ENCODE assay signal across 17 mouse cellular contexts in genomic region chr3:129898886-129899285, GRCm38 (mm10). TPM values are rescaled to one million over a fixed set of nuclear protein-coding genes. Genes with fewer than 3 reads are reported as not detected.
A peak's percentile ranks its signal among the peaks of the same experiment; 100 is the strongest.
DNase-seq lines count a peak whose midpoint lies in the region; ATAC-seq and TF ChIP-seq lines count a peak whose summit lies in the region.
"Had no signal": no experiment of that assay in that cellular context is flagged by ENCODE, and none has a peak within 500 bp of the region (broad histone marks: within the 10 kb centered on the region; RNA-seq: fewer than 3 reads in every experiment).

No protein-coding gene starts in this region.

- H3K79me2 ChIP-seq in MEL (ENCODE audit: control insufficient read depth, insufficient read depth, low read length, poor library complexity) = no peaks in the 10 kb centered on the region

- peaks cover 7% of the 10 kb centered on the region; the same call in 1 of the 2 replicates for H3K4me1 ChIP-seq in lung, embryonic 14.5 days (ENCODE audit: insufficient read depth)
- H3K4me1 ChIP-seq in MEL (ENCODE audit: control insufficient read depth in 1 of 2, insufficient read depth in 2 of 2, low read length in 2 of 2) = peaks cover 0 to 18% of the 10 kb centered on the region in 2 experiments; a peak in 3 of 4 replicates

- ATAC-seq in lung, embryonic 14.5 days (ENCODE audit: insufficient read depth) = no peak
- ATAC-seq in megakaryocyte progenitor cell, adult 5-6 weeks (replicated peaks; ENCODE audit: poor library complexity) = 0 out of 2 replicates have a peak, but pooled peaks have one; percentile 18
- ATAC-seq: intestine, postnatal 0 days had no signal

- H3K36me3 ChIP-seq in lung, embryonic 14.5 days (ENCODE audit: insufficient read depth) = no peaks in the 10 kb centered on the region
- H3K36me3 ChIP-seq in MEL (ENCODE audit: control insufficient read depth in 1 of 2, insufficient read depth in 2 of 2, low read length in 2 of 2) = peaks cover 2 to 10% of the 10 kb centered on the region in 2 experiments; a peak in 3 of 4 replicates
- H3K36me3 ChIP-seq: heart, embryonic 15.5 days had no signal

- TF ChIP-seq POLR2A in MEL (IDR thresholded peaks at IDR 0.05; ENCODE audit: control insufficient read depth in 1 of 2, insufficient read depth in 1 of 2, low read depth in 1 of 2, low read length in 2 of 2, poor library complexity in 1 of 2) = no peak

- H3K9me3 ChIP-seq in lung, embryonic 14.5 days (ENCODE audit: low read depth, low read length) = no peaks in the 10 kb centered on the region
- no peaks in the 10 kb centered on the region for H3K9me3 ChIP-seq in MEL (replicated peaks; ENCODE audit: insufficient read depth, low read length)
- H3K9me3 ChIP-seq: heart, embryonic 15.5 days; hindbrain, embryonic 13.5 days; megakaryocyte, embryonic 14.5 days had no signal

- TF ChIP-seq CTCF in lung, embryonic 14.5 days (IDR thresholded peaks at IDR 0.05; ENCODE audit: low read depth) = no peak
- no peak for TF ChIP-seq CTCF in MEL (IDR thresholded peaks at IDR 0.05 in 2 of 3, conservative IDR thresholded peaks at IDR 0.05 in 1 of 3; ENCODE audit: control insufficient read depth in 1 of 3, insufficient read depth in 1 of 3, low read depth in 2 of 3, low read length in 3 of 3, poor library complexity in 1 of 3, severe bottlenecking in 1 of 3)

- no peak for TF ChIP-seq RAD21 in MEL (IDR thresholded peaks at IDR 0.05; ENCODE audit: low read depth, low read length)

- H3K27me3 ChIP-seq in lung, embryonic 14.5 days (ENCODE audit: insufficient read depth, low read length) = no peaks in the 10 kb centered on the region
- no peaks in the 10 kb centered on the region for H3K27me3 ChIP-seq in MEL (ENCODE audit: control insufficient read depth in 1 of 2, insufficient read depth in 2 of 2, low read length in 2 of 2)
- H3K27me3 ChIP-seq: heart, embryonic 15.5 days; hindbrain, embryonic 13.5 days; megakaryocyte, embryonic 14.5 days had no signal

- H3K9ac ChIP-seq in lung, embryonic 14.5 days = no peak overlapping the region
- H3K9ac ChIP-seq in MEL (ENCODE audit: control insufficient read depth, low read depth, low read length, poor library complexity, severe bottlenecking) = no peak overlapping the region
- H3K9ac ChIP-seq: heart, embryonic 15.5 days; hindbrain, embryonic 13.5 days; liver, embryonic 14.5 days had no signal

- TF ChIP-seq EP300 in MEL (IDR thresholded peaks at IDR 0.05; ENCODE audit: low read depth in 1 of 2, low read length in 2 of 2) = no peak

- no peak overlapping the region for H3K27ac ChIP-seq in lung, embryonic 14.5 days (ENCODE audit: low read depth)
- no peak overlapping the region for H3K27ac ChIP-seq in MEL (ENCODE audit: control insufficient read depth, low read depth, low read length)
- H3K27ac ChIP-seq: heart, embryonic 15.5 days; hindbrain, embryonic 13.5 days; left cerebral cortex, adult 2 months; liver, embryonic 14.5 days had no signal

- H3K4me2 ChIP-seq in lung, embryonic 14.5 days = no peak overlapping the region
- H3K4me2 ChIP-seq: heart, embryonic 15.5 days; hindbrain, embryonic 13.5 days had no signal

- peak; percentile 35 for DNase-seq in embryo, embryonic 10 days (ENCODE audit: low spot score)
- no peak for DNase-seq in embryo, embryonic 9.5 days (ENCODE audit: extremely low spot score)
- DNase-seq in lung, embryonic 14.5 days = peak; percentile 34
- no peak for DNase-seq in lung, postnatal 25 days (ENCODE audit: low spot score)
- DNase-seq in MEL (ENCODE audit: low read depth, low spot score) = peak; percentile 61
- no peak for DNase-seq in left cerebral cortex, adult 18-20 months (ENCODE audit: low spot score in 2 of 2)
- no peak for DNase-seq in ovary, postnatal 14 days (ENCODE audit: low spot score)
- DNase-seq: B cell, adult 2 months; cerebellum, adult 9-11 months; right cerebral cortex, adult 18-20 months had no signal

- H3K4me3 ChIP-seq in lung, embryonic 14.5 days (ENCODE audit: low read depth, low read length) = no peak overlapping the region
- H3K4me3 ChIP-seq in MEL (ENCODE audit: control insufficient read depth in 1 of 2, insufficient read depth in 1 of 2, low read depth in 2 of 2, low read length in 2 of 2) = no peak overlapping the region
- H3K4me3 ChIP-seq: heart, embryonic 15.5 days; hindbrain, embryonic 13.5 days; left cerebral cortex, adult 2 months; megakaryocyte, embryonic 14.5 days had no signal

- 59% methylated on average over 4 of the region's 4 CpGs for WGBS in lung, embryonic 14.5 days

TF ChIP-seq in MEL, 35 proteins besides CTCF, POLR2A, EP300 and RAD21:
- TF ChIP-seq NELFE (IDR thresholded peaks at IDR 0.05; ENCODE audit: low read depth, low read length) (no peak), ELF1 (IDR thresholded peaks at IDR 0.05; ENCODE audit: low read depth, low read length) (no peak)
TF ChIP-seq in MEL: peak in this region for 0.

RNA-seq across cellular contexts. Expression of gene Casp6, which starts 2.3 kb away (rescaled TPM):
- 73.2 and 79.8 TPM in 2 replicates for polyA plus RNA-seq in lung, embryonic 14.5 days (2014; fragmentation: Nextera tagmentation; extraction: Ambion mirVana)
- 8.7 and 9.3 TPM in 2 replicates for total RNA-seq in MEL (2012; rRNA removed)
- polyA plus RNA-seq in MEL (2012; ENCODE audit: insufficient read depth in 1 of 2, insufficient read length in 2 of 2, low read depth in 1 of 2, low replicate concordance in 2 of 2, missing spikeins in 1 of 2) = 10 to 100 TPM in 1 of 2 experiments, not detected in 1; 34.2 TPM
- 16.2 and 16.3 TPM in 2 replicates for total RNA-seq in megakaryocyte progenitor cell, adult 5-6 weeks (2015)
- total RNA-seq in megakaryocyte progenitor cell, adult 5-6 weeks (2017) = 9.3 and 13.3 TPM in 2 replicates
- 1 to 10 TPM; 5.3 to 7.8 TPM for total RNA-seq in left cerebral cortex, adult 18-20 months (2021)

RNA-seq across cellular contexts. Expression of gene Pla2g12a, which starts 20.5 kb away (rescaled TPM):
- 36.4 and 38.2 TPM in 2 replicates for polyA plus RNA-seq in lung, embryonic 14.5 days (2014; fragmentation: Nextera tagmentation; extraction: Ambion mirVana)
- total RNA-seq in MEL (2012; rRNA removed) = 93.5 and 101 TPM in 2 replicates
- polyA plus RNA-seq in MEL (2012; ENCODE audit: insufficient read depth in 1 of 2, insufficient read length in 2 of 2, low read depth in 1 of 2, low replicate concordance in 2 of 2, missing spikeins in 1 of 2) = 100 to 1,000 TPM in 1 of 2 experiments, 10 to 100 TPM in 1; 89.8 to 251 TPM
- 32.2 and 40.1 TPM in 2 replicates for total RNA-seq in megakaryocyte progenitor cell, adult 5-6 weeks (2015)
- 24.3 and 31.3 TPM in 2 replicates for total RNA-seq in megakaryocyte progenitor cell, adult 5-6 weeks (2017)
- total RNA-seq in left cerebral cortex, adult 18-20 months (2021) = 10 to 100 TPM; 16.9 to 22.9 TPM

Comparison
In these comparisons a context has a peak if more than half of its experiments do, and no peak if none do; other contexts are left out.
1. DNase-seq: peak in embryo, embryonic 10 days (single experiment), lung, embryonic 14.5 days (single experiment) and MEL (single experiment); none in embryo, embryonic 9.5 days (single experiment), lung, postnatal 25 days (single experiment), left cerebral cortex, adult 18-20 months (0 of 2) and ovary, postnatal 14 days (single experiment).